Mouse (Mus musculus) cortical plate, adult 2 months (tissue): Measurements from ENCODE around the gene Rubcn.

Experiments
- CTCF ChIP-seq: fragments of 200-500 bp; IDR thresholded peaks from 2 replicates; pipeline ENCODE4 v1.5.1; 2011; ENCODE audit warnings: mild to moderate bottlenecking, control low read depth, low read length; ENCODE audit not compliant: insufficient read depth; ENCODE audit errors: extremely low read depth
- POLR2A ChIP-seq: fragments of 200-500 bp; IDR thresholded peaks from 2 replicates; pipeline ENCODE4 v1.6.1; 2011; ENCODE audit warnings: mild to moderate bottlenecking, low read length, control low read depth; ENCODE audit not compliant: insufficient read depth; ENCODE audit errors: extremely low read depth

DNA sequence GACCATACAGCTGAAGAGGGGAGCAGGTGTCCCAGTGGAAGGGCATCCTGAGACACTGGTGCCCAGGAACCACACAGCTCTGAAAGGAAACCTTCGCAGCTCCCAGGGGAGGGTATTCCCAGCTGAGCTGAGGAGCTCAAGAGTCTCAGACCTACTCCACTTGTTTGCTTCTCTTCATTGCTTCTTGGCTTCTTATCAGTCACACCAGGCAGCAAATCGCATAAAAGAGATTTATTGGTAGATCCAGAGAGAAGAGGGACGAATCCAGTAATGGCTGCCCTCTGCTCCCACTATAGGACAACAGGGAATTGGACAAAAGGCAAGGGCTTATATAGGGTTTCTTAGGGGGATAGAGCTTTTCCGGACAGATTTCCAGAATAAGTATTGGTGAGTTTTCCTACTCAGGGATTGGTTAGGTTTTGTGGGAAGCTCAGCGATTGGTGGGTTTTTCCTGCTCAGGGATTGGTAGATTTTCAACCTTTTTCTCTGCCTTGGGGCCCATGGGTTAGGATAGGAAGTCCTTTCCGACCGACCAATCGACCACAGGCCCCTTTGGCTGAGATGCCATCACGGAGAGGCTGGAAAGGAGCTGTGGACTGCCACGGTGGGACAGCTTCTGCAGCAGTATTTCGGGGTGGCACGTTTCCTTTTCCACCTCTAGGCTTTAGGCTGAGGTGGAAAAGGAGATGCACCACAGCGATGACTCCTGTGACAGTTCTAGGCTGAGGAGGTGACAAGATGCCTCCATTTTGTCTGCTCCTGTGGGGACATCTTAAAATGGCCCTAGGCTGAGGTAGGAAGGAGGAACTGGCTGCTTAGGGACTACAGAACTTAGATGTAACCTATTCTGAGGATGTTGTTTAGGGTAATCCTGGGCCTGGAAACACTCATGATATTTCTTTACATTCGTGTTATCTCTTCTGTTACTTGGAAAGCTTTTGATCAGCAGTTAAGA lies 1.7 kb upstream of the Rubcn start:
- TF ChIP-seq CTCF = no peak
- no peak for TF ChIP-seq POLR2A
